Mouse (Mus musculus) midbrain, embryonic 13.5 days (tissue): Measurements from ENCODE around the gene Inhbb. TPM values are rescaled to one million over a fixed set of nuclear protein-coding genes. Genes with fewer than 3 reads are reported as not detected.

Experiments
- ATAC-seq: fragments of 200-750 bp; cut with Nextera tagmentation; 2 replicates; pipeline ENCODE4 v1.8.0; 2017; ENCODE audit warnings: mild to moderate bottlenecking, moderate TSS enrichment, moderate library complexity
- H3K27ac ChIP-seq: fragments of 300-500 bp; sonication (generic); 2 replicates; pipeline ENCODE4 v1.5.1; 2015; ENCODE audit warnings: inconsistent platforms, mild to moderate bottlenecking, moderate library complexity
- H3K27me3 ChIP-seq: fragments of 300-500 bp; sonication (generic); 2 replicates; pipeline ENCODE4 v1.6.1; 2015; ENCODE audit warnings: mild to moderate bottlenecking, inconsistent platforms
- H3K36me3 ChIP-seq: fragments of 300-500 bp; sonication (generic); 2 replicates; pipeline ENCODE4 v1.6.1; 2015; ENCODE audit warnings: mild to moderate bottlenecking, inconsistent platforms
- H3K4me1 ChIP-seq: fragments of 300-500 bp; sonication (generic); replicated peaks from 2 replicates; pipeline ENCODE4 v1.6.1; 2015; ENCODE audit warnings: inconsistent platforms
- H3K4me2 ChIP-seq: fragments of 300-500 bp; sonication (generic); replicated peaks from 2 replicates; pipeline ENCODE4 v1.6.1; 2015; ENCODE audit warnings: moderate library complexity, mild to moderate bottlenecking, inconsistent platforms
- H3K4me3 ChIP-seq: fragments of 300-500 bp; sonication (generic); replicated peaks from 2 replicates; pipeline ENCODE4 v1.5.1; 2015; ENCODE audit warnings: mild to moderate bottlenecking, inconsistent platforms
- H3K9ac ChIP-seq: fragments of 300-500 bp; sonication (generic); replicated peaks from 2 replicates; pipeline ENCODE4 v1.6.1; 2015; ENCODE audit warnings: mild to moderate bottlenecking, inconsistent platforms
- H3K9me3 ChIP-seq: fragments of 300-500 bp; sonication (generic); 2 replicates; pipeline ENCODE4 v1.6.1; 2016; ENCODE audit warnings: mild to moderate bottlenecking, inconsistent platforms
- WGBS: fragments of 180-500 bp; shearing (Covaris S2); methylation state at CpG from one replicate; pipeline ENCODE4 v1.1.7; 2015; 5-methylcytosine and 5-hydroxymethylcytosine counted together
- polyA plus RNA-seq: library from polyadenylated mRNA; unstranded; fragments of >200 nt; fragmentation: Nextera tagmentation; extraction: Ambion mirVana; gene quantifications from 2 replicates; pipeline ENCODE4 v1.2.1, GENCODE M21; 2015

The Inhbb gene
- polyA plus RNA-seq, 1 experiment from 2014 or later = 1.6 TPM

DNA sequence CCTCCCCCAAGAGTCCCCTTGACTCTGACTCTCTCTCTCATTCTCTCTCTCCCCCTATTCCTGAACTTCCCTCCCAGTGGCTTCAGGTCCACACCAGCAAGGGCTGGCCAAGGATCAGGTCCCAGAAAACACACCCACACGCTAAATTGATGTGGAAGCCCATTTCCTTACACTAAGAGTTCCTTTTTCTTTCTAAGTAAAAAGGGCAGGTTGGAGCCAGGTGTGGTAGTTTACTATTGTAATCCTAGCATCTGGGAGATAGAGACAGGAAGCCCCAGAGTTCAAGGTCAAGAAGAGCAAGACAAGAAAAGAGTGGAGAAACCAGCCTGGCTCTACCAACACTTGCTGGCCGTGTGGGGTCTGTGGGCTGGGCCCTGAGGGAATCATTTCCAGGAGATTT lies 23.4 kb downstream of the Inhbb start:
- 67% methylated on average over 2 of the region's 2 CpGs for WGBS
- no peaks in the 10 kb centered on the region for H3K36me3 ChIP-seq
- H3K9me3 ChIP-seq = no peaks in the 10 kb centered on the region
- no peak overlapping the region for H3K27ac ChIP-seq
- H3K27me3 ChIP-seq = no peaks in the 10 kb centered on the region
- ATAC-seq = no peak
- H3K9ac ChIP-seq = no peak overlapping the region
- H3K4me2 ChIP-seq = no peak overlapping the region
- H3K4me1 ChIP-seq = no peaks in the 10 kb centered on the region
- no peak overlapping the region for H3K4me3 ChIP-seq

- Histone ChIP-seq H3K9me3 (no peaks in the 10 kb centered on the region), H3K27ac (no peak overlapping the region), H3K4me1 (no peaks in the 10 kb centered on the region), H3K9ac (no peak overlapping the region), H3K4me3 (no peak overlapping the region), H3K4me2 (no peak overlapping the region), H3K27me3 (no peaks in the 10 kb centered on the region), H3K36me3 (no peaks in the 10 kb centered on the region)
- WGBS = 79% methylated on average over 7 of the region's 7 CpGs
- no peak for ATAC-seq
Measured at GRCm38 (mm10) chr1:119397839-119398238, 24.2 kb downstream of the Inhbb start.

DNA sequence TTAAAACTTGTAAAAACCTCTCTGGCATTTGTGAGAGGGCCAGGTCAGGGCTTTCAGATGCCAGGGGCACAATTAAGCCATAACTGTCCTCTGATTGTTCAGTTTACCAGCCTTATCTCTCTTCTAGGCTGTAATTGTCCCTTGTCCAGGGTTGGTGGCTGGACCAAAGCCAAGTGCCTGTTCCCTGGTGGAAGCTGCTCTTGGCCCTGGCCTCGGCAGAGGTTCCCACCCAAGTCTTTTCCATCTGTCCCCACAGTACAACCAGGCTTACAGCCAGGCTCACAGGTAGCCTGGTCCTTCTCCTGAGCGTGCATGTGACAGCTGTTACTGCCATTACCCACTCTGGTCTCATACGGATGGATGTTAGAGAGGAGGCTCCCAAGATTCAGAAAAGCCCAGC lies 30.7 kb downstream of the Inhbb start:
- Histone ChIP-seq H3K4me3 (no peak overlapping the region), H3K27me3 (peaks cover 4% of the 10 kb centered on the region; the same call in 1 of the 2 replicates), H3K4me2 (no peak overlapping the region), H3K4me1 (peaks cover 27% of the 10 kb centered on the region), H3K9ac (no peak overlapping the region), H3K36me3 (no peaks in the 10 kb centered on the region), H3K9me3 (no peaks in the 10 kb centered on the region), H3K27ac (no peak overlapping the region)
- no peak for ATAC-seq
- 75% methylated on average over 3 of the region's 3 CpGs for WGBS

- Histone ChIP-seq H3K9ac (no peak overlapping the region), H3K4me3 (no peak overlapping the region), H3K27ac (no peak overlapping the region), H3K4me1 (peaks cover 27% of the 10 kb centered on the region), H3K9me3 (no peaks in the 10 kb centered on the region), H3K36me3 (no peaks in the 10 kb centered on the region), H3K4me2 (no peak overlapping the region), H3K27me3 (peaks cover 4% of the 10 kb centered on the region; the same call in 1 of the 2 replicates)
- 43% methylated on average over 4 of the region's 4 CpGs for WGBS
- ATAC-seq = no peak
Measured at GRCm38 (mm10) chr1:119390676-119391075, 31.4 kb downstream of the Inhbb start.

DNA sequence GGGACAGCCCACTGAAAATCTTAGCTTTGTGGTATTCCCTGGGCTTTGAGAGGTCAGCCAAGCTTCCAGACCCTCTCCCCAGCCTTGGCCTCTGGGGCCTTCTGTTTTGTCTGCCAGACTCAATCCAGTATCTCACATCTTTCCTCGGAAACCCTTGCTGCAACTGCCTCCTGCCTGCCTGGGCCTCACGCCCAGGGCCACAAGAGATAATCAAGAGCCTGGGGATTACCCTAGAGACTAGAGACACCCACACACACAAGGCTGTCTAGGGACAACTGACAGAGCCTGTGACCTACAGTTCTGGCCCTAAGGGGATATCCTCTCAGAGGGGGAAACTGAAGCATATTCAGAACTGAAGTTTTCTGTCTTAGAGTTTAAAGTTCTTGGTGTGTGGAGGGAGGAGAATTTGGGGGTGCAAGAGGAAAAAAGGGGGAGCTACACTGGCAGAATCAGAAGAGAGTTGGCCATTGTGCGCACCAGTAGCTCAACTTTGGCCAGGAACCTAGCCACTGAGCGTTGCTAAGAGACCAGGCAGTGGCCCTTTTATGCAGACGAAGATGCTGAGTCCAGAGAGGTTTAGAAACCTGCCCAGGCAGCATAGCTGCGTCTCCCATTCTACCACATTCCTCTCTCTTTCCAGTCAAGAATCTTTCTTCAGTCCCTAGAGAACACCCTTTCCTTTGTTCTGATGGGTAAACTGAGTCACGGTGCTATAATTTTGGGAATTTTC lies 32.1 kb downstream of the Inhbb start:
- Histone ChIP-seq H3K9ac (no peak overlapping the region), H3K4me3 (no peak overlapping the region), H3K36me3 (no peaks in the 10 kb centered on the region), H3K9me3 (no peaks in the 10 kb centered on the region), H3K4me1 (peaks cover 27% of the 10 kb centered on the region), H3K4me2 (no peak overlapping the region), H3K27me3 (peaks cover 4% of the 10 kb centered on the region; the same call in 1 of the 2 replicates), H3K27ac (0 out of 2 replicates have a peak overlapping the region, but pooled peaks have one; percentile 19)
- 31% methylated on average over 7 of the region's 7 CpGs for WGBS
- ATAC-seq = no peak

DNA sequence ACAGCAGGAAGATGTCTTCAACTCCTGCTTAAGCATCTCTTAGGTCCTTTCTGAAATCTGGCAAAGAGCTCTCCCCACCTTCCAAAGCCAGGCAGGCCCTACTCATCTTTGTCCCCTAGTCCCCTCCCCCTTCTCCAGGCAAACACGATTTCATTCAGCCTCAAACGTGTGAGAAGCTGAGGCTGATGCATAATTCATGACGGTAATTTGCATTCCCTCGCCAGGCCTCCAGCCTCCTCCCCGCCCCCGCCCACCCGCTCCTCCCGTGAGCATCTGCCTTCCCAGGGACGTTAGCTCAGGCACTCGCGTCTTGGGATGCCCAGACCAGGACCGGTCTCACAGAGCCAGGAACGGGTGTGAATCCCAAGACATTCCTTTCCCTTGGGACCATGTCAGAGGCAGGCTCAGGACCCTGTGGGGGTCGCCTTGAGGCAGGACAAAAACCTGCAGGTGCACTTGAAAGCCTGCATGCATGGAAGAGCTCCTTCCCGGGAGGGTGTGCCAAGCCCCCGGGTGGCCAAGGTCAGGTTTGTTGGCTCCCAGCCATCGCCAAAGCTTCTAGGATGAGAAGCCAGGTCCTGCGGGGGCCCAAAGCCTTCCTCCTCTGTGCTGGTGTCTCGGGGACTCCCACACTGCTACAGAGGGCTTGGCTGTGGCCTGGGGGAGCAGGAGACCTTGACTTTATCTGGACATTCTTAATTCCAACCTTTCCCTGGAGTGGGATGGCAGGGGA lies 33.2 kb downstream of the Inhbb start:
- Histone ChIP-seq H3K4me2 (peak overlapping the region; percentile 54), H3K9me3 (no peaks in the 10 kb centered on the region), H3K36me3 (no peaks in the 10 kb centered on the region), H3K27ac (peak overlapping the region; percentile 65), H3K4me3 (peak overlapping the region; percentile 21), H3K27me3 (peaks cover 4% of the 10 kb centered on the region; the same call in 1 of the 2 replicates), H3K9ac (peak overlapping the region; percentile 48), H3K4me1 (peaks cover 27% of the 10 kb centered on the region)
- ATAC-seq = peak; percentile 91
- 3% methylated on average over 19 of the region's 19 CpGs for WGBS

DNA sequence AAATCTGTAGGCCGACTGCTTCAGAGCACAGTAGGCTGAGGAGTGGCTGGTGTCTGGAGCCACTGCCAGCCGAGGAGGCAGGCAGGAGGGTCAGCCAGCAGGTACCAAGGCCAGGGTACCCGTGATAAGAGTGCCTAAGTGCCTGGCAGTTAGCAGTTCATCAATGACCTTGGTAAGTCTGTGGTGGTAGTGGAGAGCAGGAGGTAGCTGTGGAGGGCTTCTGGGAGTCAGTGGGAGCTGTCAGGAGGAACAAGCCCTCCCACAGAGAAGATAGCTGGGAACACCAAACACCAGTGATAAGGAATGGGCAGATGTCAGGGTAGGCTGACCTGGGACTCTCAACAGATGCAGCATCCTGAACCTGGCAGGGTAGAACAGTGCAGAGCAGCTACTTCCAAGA lies 35.7 kb downstream of the Inhbb start:
- H3K4me1 ChIP-seq = peaks cover 24% of the 10 kb centered on the region
- H3K9me3 ChIP-seq = no peaks in the 10 kb centered on the region; the same call in 1 of the 2 replicates
- no peak for ATAC-seq
- no peak overlapping the region for H3K4me3 ChIP-seq
- no peak overlapping the region for H3K27ac ChIP-seq
- peaks cover under 1% of the 10 kb centered on the region; the same call in 1 of the 2 replicates for H3K27me3 ChIP-seq
- no peak overlapping the region for H3K4me2 ChIP-seq
- WGBS = 84% methylated on average over 3 of the region's 3 CpGs
- no peaks in the 10 kb centered on the region for H3K36me3 ChIP-seq
- no peak overlapping the region for H3K9ac ChIP-seq

GRCm38 (mm10) chr1:119383916-119384315 lies 38.1 kb downstream of the Inhbb start:
- WGBS = 80% methylated on average over 10 of the region's 10 CpGs
- H3K9ac ChIP-seq = no peak overlapping the region
- H3K4me2 ChIP-seq = no peak overlapping the region
- H3K27me3 ChIP-seq = no peaks in the 10 kb centered on the region
- H3K36me3 ChIP-seq = no peaks in the 10 kb centered on the region
- no peaks in the 10 kb centered on the region; the same call in 1 of the 2 replicates for H3K9me3 ChIP-seq
- no peak overlapping the region for H3K27ac ChIP-seq
- ATAC-seq = no peak
- peaks cover 2% of the 10 kb centered on the region for H3K4me1 ChIP-seq
- H3K4me3 ChIP-seq = no peak overlapping the region

- Histone ChIP-seq H3K9me3 (no peaks in the 10 kb centered on the region; the same call in 1 of the 2 replicates), H3K9ac (no peak overlapping the region), H3K27ac (no peak overlapping the region), H3K4me2 (no peak overlapping the region), H3K27me3 (no peaks in the 10 kb centered on the region), H3K4me3 (no peak overlapping the region), H3K4me1 (no peaks in the 10 kb centered on the region), H3K36me3 (no peaks in the 10 kb centered on the region)
- WGBS = 88% methylated on average over 4 of the region's 4 CpGs
- no peak for ATAC-seq
Measured at GRCm38 (mm10) chr1:119380609-119381008, 41.4 kb downstream of the Inhbb start.

DNA sequence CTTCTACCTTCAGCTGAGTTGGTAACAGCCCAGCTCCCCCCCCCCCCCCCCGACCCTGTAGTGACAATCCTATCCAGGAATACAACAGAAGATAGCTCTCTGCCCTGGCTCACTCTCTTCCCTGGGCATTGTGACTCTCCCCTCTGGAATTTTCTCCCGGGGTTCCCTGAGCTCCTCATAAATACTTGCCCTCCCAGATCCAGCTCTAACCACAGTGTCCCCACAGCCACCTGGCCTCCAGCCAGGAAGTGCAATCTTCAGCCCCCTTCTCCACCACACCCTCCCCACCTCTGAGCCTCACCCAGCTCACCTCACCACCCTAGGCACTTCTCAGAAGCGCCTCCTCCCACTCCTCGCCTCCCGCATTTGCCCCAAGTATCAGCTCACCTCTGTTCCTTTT lies 46.7 kb downstream of the Inhbb start:
- Histone ChIP-seq H3K4me1 (no peaks in the 10 kb centered on the region), H3K4me2 (no peak overlapping the region), H3K27me3 (no peaks in the 10 kb centered on the region), H3K27ac (no peak overlapping the region), H3K9ac (no peak overlapping the region), H3K4me3 (no peak overlapping the region), H3K9me3 (no peaks in the 10 kb centered on the region), H3K36me3 (no peaks in the 10 kb centered on the region)
- 77% methylated on average over 5 of the region's 5 CpGs for WGBS
- ATAC-seq = no peak

DNA sequence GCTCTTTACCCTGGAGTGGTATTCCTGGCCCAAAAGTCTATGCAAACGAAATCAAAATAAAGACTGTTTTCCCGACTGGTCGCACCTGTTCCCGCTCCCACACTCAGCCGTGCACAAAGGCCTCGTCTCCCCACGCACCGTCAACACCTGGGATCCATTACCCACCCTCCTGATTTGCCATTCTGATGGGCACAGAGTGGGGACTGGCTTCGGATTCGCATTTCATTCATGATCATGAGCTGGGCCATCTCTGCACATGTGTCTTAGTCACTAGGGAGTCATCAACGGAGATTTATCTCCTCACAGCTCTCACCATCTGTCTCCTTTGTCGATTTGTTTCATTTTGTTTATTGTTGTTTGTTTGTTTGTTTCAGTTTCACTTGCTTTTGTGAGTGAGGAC lies 54.5 kb downstream of the Inhbb start:
- Histone ChIP-seq H3K9ac (no peak overlapping the region), H3K9me3 (no peaks in the 10 kb centered on the region), H3K27me3 (no peaks in the 10 kb centered on the region), H3K4me2 (no peak overlapping the region), H3K36me3 (no peaks in the 10 kb centered on the region), H3K4me3 (no peak overlapping the region), H3K4me1 (no peaks in the 10 kb centered on the region), H3K27ac (no peak overlapping the region)
- no peak for ATAC-seq
- 74% methylated on average over 12 of the region's 12 CpGs for WGBS

DNA sequence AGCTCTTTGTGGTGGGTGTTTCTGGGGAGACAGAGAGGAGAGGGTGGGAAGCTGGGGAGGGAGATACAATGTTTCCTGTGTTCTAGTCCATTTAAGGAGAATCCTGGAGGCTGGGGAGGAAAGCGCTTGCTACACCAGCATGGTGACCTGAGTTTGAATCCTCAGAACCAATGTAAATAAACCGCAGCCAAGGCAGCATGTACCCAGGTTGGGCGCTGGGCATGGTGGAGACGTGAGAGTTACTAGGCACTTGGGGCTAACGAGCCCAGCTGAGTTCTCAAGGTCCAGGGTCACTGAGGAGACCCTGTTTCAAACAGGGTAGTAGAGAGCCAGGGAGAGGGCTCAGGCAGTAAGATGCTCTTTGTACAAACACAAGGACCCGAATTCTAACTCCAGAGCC lies 55.7 kb downstream of the Inhbb start:
- no peaks in the 10 kb centered on the region for H3K4me1 ChIP-seq
- no peaks in the 10 kb centered on the region for H3K9me3 ChIP-seq
- H3K9ac ChIP-seq = no peak overlapping the region
- no peak for ATAC-seq
- H3K4me3 ChIP-seq = no peak overlapping the region
- no peak overlapping the region for H3K27ac ChIP-seq
- no peak overlapping the region for H3K4me2 ChIP-seq
- no peaks in the 10 kb centered on the region for H3K36me3 ChIP-seq
- WGBS = 76% methylated on average over 6 of the region's 6 CpGs
- no peaks in the 10 kb centered on the region for H3K27me3 ChIP-seq
